Mouse (Mus musculus) lung, postnatal 0 days (tissue): ENCODE data around the gene Tmem176b. TPM values are rescaled to one million over a fixed set of nuclear protein-coding genes. Genes with fewer than 3 reads are reported as not detected.
"Not testable (repeated sequence)": the region's sequence is repeated elsewhere in the genome, so short reads cannot be mapped to it uniquely, and the experiment has no call there.

Source experiments
- ATAC-seq: fragments of 200-750 bp; cut with Nextera tagmentation; 2 replicates; pipeline ENCODE4 v1.8.0; 2017; ENCODE audit warnings: moderate library complexity
- DNase-seq: peaks from one replicate; pipeline ENCODE4 v3.0.0-alpha.2; 2016; ENCODE audit warnings: low spot score
- H3K27ac ChIP-seq: fragments of 300-500 bp; sonication (generic); 2 replicates; pipeline ENCODE4 v1.5.1; 2014; ENCODE audit warnings: antibody characterized with exemption, mild to moderate bottlenecking, low read length, mixed read lengths
- H3K27me3 ChIP-seq: fragments of 300-500 bp; sonication (generic); replicated peaks from 2 replicates; pipeline ENCODE4 v1.6.1; 2014; ENCODE audit warnings: low read length, mixed read lengths; ENCODE audit not compliant: insufficient read depth
- H3K36me3 ChIP-seq: fragments of 300-500 bp; sonication (generic); 2 replicates; pipeline ENCODE4 v1.6.1; 2014; ENCODE audit warnings: low read length, mixed read lengths; ENCODE audit not compliant: insufficient read depth
- H3K4me1 ChIP-seq: fragments of 300-500 bp; sonication (generic); 2 replicates; pipeline ENCODE4 v1.6.1; 2014; ENCODE audit warnings: antibody characterized with exemption, low read depth, low read length, mixed read lengths; ENCODE audit not compliant: insufficient read depth
- H3K4me2 ChIP-seq: fragments of 300-500 bp; sonication (generic); replicated peaks from 2 replicates; pipeline ENCODE4 v1.6.1; 2014; ENCODE audit warnings: low read depth, mild to moderate bottlenecking, low read length, moderate library complexity, mixed read lengths
- H3K4me3 ChIP-seq: fragments of 300-500 bp; sonication (generic); 2 replicates; pipeline ENCODE4 v1.5.1; 2014; ENCODE audit warnings: low read depth, low read length
- H3K9ac ChIP-seq: fragments of 300-500 bp; sonication (generic); replicated peaks from 2 replicates; pipeline ENCODE4 v1.6.1; 2014; ENCODE audit warnings: low read depth, mild to moderate bottlenecking
- H3K9me3 ChIP-seq: fragments of 300-500 bp; sonication (generic); 2 replicates; pipeline ENCODE4 v1.6.1; 2016; ENCODE audit warnings: low read length, mixed read lengths
- CTCF ChIP-seq: IDR thresholded peaks from 2 replicates; pipeline ENCODE4 v1.5.1; 2016; ENCODE audit warnings: antibody characterized with exemption, mild to moderate bottlenecking
- EP300 ChIP-seq: IDR thresholded peaks from 2 replicates; pipeline ENCODE4 v1.6.1; 2016; ENCODE audit warnings: antibody characterized with exemption, mild to moderate bottlenecking, control low read depth
- WGBS: fragments of 180-500 bp; shearing (Covaris S2); extraction: QIAGEN DNeasy Blood & Tissue Kit; methylation state at CpG from one replicate; pipeline ENCODE4 v1.1.7; 2014; 5-methylcytosine and 5-hydroxymethylcytosine counted together
- polyA plus RNA-seq: library from polyadenylated mRNA; unstranded; fragments of >200 nt; fragmentation: Nextera tagmentation; extraction: Ambion mirVana; gene quantifications from 2 replicates; pipeline ENCODE4 v1.2.1, GENCODE M21; 2015

Tmem176b gene
- polyA plus RNA-seq, 1 experiment from 2014 or later: 806 TPM

DNA sequence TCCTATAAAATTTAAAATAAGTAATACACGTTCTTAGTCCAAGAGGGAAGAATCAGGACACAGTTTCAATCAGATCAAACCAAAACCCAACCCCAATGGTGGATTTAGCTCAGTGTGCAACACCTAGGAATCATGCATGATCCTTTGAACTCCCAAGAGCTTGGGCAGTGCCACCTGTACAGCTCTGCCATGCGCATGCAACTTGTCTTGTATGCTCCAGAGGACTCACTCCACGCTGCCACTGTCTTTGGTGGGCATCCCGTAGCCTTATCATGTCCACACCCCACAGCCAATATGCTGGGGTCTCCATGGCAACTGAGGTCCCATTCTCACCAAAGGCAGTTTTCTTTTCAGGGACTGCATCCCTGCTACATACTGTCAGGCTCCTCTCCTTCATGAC is 25.9 kb upstream of the Tmem176b start:
- TF ChIP-seq CTCF: no peak
- no peak for TF ChIP-seq EP300
- DNase-seq: no peak
- no peak overlapping the region for H3K4me3 ChIP-seq
- no peak overlapping the region for H3K4me2 ChIP-seq
- no peak for ATAC-seq
- WGBS: 66% methylated on average over 4 of the region's 4 CpGs
- no peak overlapping the region for H3K9ac ChIP-seq
- no peaks in the 10 kb centered on the region for H3K9me3 ChIP-seq
- no peaks in the 10 kb centered on the region for H3K27me3 ChIP-seq
- H3K27ac ChIP-seq: no peak overlapping the region
- no peaks in the 10 kb centered on the region for H3K4me1 ChIP-seq
- H3K36me3 ChIP-seq: no peaks in the 10 kb centered on the region

DNA sequence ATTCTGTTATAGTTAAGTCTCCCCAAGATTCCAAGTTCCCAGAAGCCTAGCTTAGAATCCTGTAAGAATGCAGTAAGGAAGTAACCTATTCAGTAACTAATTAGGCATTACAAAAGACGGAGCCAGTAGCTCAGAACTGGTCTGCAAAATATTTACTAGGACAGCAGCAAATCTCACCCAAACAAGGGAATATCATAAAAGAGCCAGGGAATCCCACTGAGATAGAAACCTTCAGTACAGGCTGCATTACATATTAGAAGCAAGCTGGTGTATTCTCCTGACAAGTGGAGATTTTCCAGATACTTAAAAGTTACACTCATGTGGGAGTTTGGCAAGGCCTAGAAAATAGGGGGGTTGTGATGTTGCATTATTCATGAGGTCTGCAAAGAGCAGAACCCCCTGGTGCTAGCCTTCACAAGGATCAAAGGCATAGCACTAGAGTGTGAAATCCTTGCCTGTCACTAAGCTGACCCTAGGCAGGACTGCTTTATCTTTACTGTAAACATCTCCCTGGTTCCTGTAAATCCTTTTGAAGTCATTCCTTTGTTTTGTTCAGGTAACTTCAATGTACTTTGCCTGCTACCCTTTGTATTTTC is 25.2 kb upstream of the Tmem176b start:
- WGBS: 60% methylated on average over 1 of the region's 1 CpGs
- H3K27me3 ChIP-seq: not testable (repeated sequence)

DNA sequence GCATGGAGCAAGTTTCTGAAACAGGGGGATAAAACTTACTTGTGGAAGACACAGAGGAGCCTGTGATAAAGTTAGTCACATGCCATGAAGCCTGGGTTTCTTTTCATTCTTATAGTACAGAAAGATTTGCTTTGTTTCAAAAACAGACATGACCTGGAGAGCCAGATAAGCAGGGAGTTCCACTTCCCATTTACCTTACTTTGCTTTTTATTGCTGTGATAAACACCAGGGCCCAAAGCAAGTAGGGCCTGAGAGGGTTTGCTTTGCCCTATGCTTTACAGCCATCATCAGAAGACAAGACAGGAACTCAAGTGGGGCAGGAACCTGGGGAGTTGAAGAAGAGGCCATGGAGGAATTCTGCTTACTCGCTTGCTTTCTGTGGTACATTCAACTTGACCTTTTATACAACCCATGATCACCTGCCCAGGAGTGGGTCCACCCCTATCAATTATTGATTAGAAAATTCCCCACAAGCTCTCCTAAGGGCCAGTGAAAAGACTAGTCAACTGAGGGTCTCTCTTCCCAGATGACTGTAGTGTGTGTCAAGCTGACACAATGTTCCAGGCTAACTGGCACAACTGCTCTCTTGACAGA is 24.0 kb upstream of the Tmem176b start:
- Histone ChIP-seq H3K9ac (no peak overlapping the region), H3K4me1 (no peaks in the 10 kb centered on the region), H3K36me3 (no peaks in the 10 kb centered on the region), H3K27me3 (no peaks in the 10 kb centered on the region), H3K4me3 (no peak overlapping the region), H3K9me3 (no peaks in the 10 kb centered on the region), H3K27ac (no peak overlapping the region), H3K4me2 (no peak overlapping the region)
- ATAC-seq (no peak), DNase-seq (no peak)
- TF ChIP-seq EP300 (no peak), CTCF (no peak)
- 83% methylated on average over 1 of the region's 1 CpGs for WGBS

More for the DNA sequence above, 25.2 kb upstream of the Tmem176b start:
- not testable (repeated sequence) for H3K4me1 ChIP-seq, H3K36me3 ChIP-seq, H3K9ac ChIP-seq, H3K27ac ChIP-seq, DNase-seq, ATAC-seq, H3K9me3 ChIP-seq, H3K4me2 ChIP-seq, H3K4me3 ChIP-seq

DNA sequence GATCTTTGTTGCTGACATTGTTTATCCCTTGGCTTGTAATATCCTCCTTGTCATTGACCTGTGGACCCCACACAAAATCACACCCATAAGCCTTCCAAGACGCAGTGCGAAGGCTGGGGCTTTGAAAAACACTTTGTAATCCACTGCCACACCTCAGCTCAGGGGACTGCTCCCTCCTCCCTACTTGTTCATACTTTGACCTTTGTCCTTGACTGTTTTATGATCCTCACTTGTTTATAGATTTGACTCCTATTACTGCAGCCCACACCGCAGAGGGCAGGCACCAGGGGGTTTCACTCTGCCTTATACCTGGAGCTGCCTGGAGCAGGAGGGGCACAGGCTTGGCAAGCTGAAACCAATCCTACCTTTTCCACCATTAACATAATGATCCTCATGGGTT is 23.4 kb upstream of the Tmem176b start:
- H3K9me3 ChIP-seq: no peaks in the 10 kb centered on the region
- H3K27me3 ChIP-seq: no peaks in the 10 kb centered on the region
- no peaks in the 10 kb centered on the region for H3K36me3 ChIP-seq
- no peak overlapping the region for H3K9ac ChIP-seq
- DNase-seq (no peak), ATAC-seq (no peak)
- WGBS: 55% methylated on average over 3 of the region's 3 CpGs
- no peak overlapping the region for H3K4me3 ChIP-seq
- no peaks in the 10 kb centered on the region for H3K4me1 ChIP-seq
- TF ChIP-seq CTCF: no peak
- TF ChIP-seq EP300: no peak
- no peak overlapping the region for H3K4me2 ChIP-seq
- no peak overlapping the region for H3K27ac ChIP-seq

DNA sequence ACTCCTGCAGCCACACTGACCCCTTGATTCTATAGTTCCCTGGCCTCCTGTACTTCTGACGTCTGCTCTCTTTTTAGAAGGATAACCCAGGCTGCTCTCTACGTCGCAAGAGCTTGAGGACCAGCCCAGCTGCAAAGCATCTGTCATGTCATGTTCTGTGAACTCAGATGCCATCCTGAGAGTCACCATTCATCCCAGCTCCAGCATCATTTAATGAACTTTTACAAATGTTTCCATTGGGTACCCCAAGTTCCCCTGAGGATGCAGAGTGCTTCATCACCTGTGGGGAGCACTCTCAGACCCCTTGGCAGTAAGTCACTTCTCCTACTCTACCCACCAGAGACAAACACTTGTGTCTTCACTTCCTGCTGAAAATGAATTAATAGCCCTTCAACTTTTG is 22.9 kb upstream of the Tmem176b start:
- Histone ChIP-seq H3K36me3 (no peaks in the 10 kb centered on the region), H3K9me3 (no peaks in the 10 kb centered on the region), H3K4me3 (no peak overlapping the region), H3K27me3 (no peaks in the 10 kb centered on the region), H3K4me1 (no peaks in the 10 kb centered on the region), H3K9ac (no peak overlapping the region), H3K4me2 (no peak overlapping the region), H3K27ac (no peak overlapping the region)
- WGBS: 33% methylated on average over 3 of the region's 3 CpGs
- DNase-seq: no peak
- TF ChIP-seq CTCF: no peak
- TF ChIP-seq EP300: no peak
- ATAC-seq: no peak

DNA sequence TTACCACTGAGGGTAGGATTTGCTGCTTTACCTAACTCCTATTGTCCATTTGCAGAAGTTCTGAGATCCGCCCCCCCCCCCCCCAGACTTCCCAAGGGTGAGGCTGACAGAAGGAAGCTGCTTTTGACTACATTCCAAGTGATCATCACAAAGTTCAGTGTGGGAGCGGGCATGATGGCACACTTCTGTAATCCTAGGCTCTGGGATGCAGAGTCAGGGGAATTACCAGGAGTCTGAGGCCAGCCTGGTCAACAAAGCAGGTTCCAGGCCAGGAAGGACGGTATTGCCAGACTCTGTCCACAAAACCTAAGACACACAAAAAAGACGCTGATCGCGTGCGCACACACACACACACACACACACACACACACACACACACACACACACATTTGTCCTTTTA is 22.2 kb upstream of the Tmem176b start:
- H3K9me3 ChIP-seq: no peaks in the 10 kb centered on the region
- no peak overlapping the region for H3K4me3 ChIP-seq
- WGBS: 74% methylated on average over 7 of the region's 7 CpGs
- H3K4me1 ChIP-seq: no peaks in the 10 kb centered on the region
- H3K36me3 ChIP-seq: no peaks in the 10 kb centered on the region
- DNase-seq: peak; percentile 41
- no peak overlapping the region for H3K9ac ChIP-seq
- H3K27ac ChIP-seq: no peak overlapping the region
- no peak for ATAC-seq
- no peak overlapping the region for H3K4me2 ChIP-seq
- H3K27me3 ChIP-seq: no peaks in the 10 kb centered on the region
- TF ChIP-seq EP300 (no peak), CTCF (no peak)
